21 mouse cellular contexts compared by ENCODE assay signal in the genomic region with DNA sequence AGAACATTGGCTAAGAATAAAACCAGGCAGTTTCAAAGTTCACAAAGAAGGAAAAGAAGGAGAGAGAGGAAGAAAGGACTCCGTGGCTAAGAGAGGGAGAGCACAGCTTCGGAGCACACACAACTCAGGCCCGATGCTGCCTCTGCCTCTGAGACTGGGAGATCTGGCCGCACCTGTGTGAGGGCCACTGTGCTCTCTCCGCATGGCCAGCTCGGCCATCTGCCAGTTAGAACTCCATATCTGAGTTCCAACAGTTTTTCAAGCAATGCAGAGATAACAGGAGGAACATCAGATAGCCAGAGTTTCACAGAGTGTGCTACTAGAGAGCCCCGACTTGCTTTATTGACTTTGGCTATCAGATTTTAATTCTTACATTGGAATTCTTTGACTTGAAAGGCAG. TPM values are rescaled to one million over a fixed set of nuclear protein-coding genes. Genes with fewer than 3 reads are reported as not detected.
A peak's percentile ranks its signal among the peaks of the same experiment; 100 is the strongest.
DNase-seq lines count a peak whose midpoint lies in the region; ATAC-seq and TF ChIP-seq lines count a peak whose summit lies in the region.
"Had no signal": no experiment of that assay in that cellular context is flagged by ENCODE, and none has a peak within 500 bp of the region (broad histone marks: within the 10 kb centered on the region; RNA-seq: fewer than 3 reads in every experiment).

No protein-coding gene starts in this region.

- TF ChIP-seq POLR2A in liver, adult 2 months (IDR thresholded peaks at IDR 0.05; ENCODE audit: extremely low read depth, insufficient read depth, low read length): no peak
- no peak for TF ChIP-seq POLR2A in thymus, adult 2 months (IDR thresholded peaks at IDR 0.05; ENCODE audit: control insufficient read depth, extremely low read depth, insufficient read depth, low read length, poor library complexity)

- H3K4me2 ChIP-seq in heart, embryonic 11.5 days: no peak overlapping the region
- H3K4me2 ChIP-seq in stomach, embryonic 14.5 days (replicated peaks; ENCODE audit: low read depth, low read length): no peak overlapping the region
- H3K4me2 ChIP-seq: heart, embryonic 13.5 days; hindbrain, embryonic 15.5 days; intestine, embryonic 15.5 days; limb, embryonic 13.5 days; liver, embryonic 15.5 days; midbrain, embryonic 11.5 days had no signal

- no peaks in the 10 kb centered on the region for H3K27me3 ChIP-seq in heart, embryonic 11.5 days (ENCODE audit: control insufficient read depth, insufficient read depth, low read length)
- no peaks in the 10 kb centered on the region for H3K27me3 ChIP-seq in liver, adult 2 months (ENCODE audit: control insufficient read depth, insufficient read depth, low read length)
- no peaks in the 10 kb centered on the region for H3K27me3 ChIP-seq in G1E (ENCODE audit: insufficient read depth, low read length)
- H3K27me3 ChIP-seq in stomach, embryonic 14.5 days (ENCODE audit: control insufficient read depth, insufficient read depth, low read length): no peaks in the 10 kb centered on the region
- H3K27me3 ChIP-seq in thymus, adult 2 months (ENCODE audit: control insufficient read depth, insufficient read depth, low read length): no peaks in the 10 kb centered on the region
- H3K27me3 ChIP-seq: heart, embryonic 13.5 days; hindbrain, embryonic 15.5 days; intestine, embryonic 15.5 days; limb, embryonic 13.5 days; liver, embryonic 15.5 days had no signal

- TF ChIP-seq CTCF in liver, adult 2 months (IDR thresholded peaks at IDR 0.05; ENCODE audit: low read depth, low read length): no peak
- TF ChIP-seq CTCF in G1E (IDR thresholded peaks at IDR 0.05; ENCODE audit: low read depth, low read length): no peak
- TF ChIP-seq CTCF in thymus, adult 2 months (IDR thresholded peaks at IDR 0.05; ENCODE audit: borderline replicate concordance, control insufficient read depth, extremely low read depth, insufficient read depth, low read length, poor library complexity): no peak

- H3K9me3 ChIP-seq in heart, embryonic 11.5 days (replicated peaks; ENCODE audit: control insufficient read depth, low read length): no peaks in the 10 kb centered on the region
- no peaks in the 10 kb centered on the region for H3K9me3 ChIP-seq in G1E (replicated peaks)
- H3K9me3 ChIP-seq in stomach, embryonic 14.5 days (ENCODE audit: control insufficient read depth, low read depth, low read length): no peaks in the 10 kb centered on the region
- H3K9me3 ChIP-seq: heart, embryonic 13.5 days; hindbrain, embryonic 15.5 days; intestine, embryonic 15.5 days; limb, embryonic 13.5 days; liver, embryonic 15.5 days had no signal

- 0 out of 2 replicates have a peak overlapping the region, but pooled peaks have one; percentile 28 for H3K9ac ChIP-seq in heart, embryonic 11.5 days (ENCODE audit: low read depth, low read length)
- H3K9ac ChIP-seq in liver, adult 2 months (ENCODE audit: low read depth, low read length): no peak overlapping the region
- H3K9ac ChIP-seq in stomach, embryonic 14.5 days (replicated peaks; ENCODE audit: low read depth, low read length): no peak overlapping the region
- H3K9ac ChIP-seq: heart, embryonic 13.5 days; hindbrain, embryonic 15.5 days; intestine, embryonic 15.5 days; liver, embryonic 15.5 days had no signal

- H3K27ac ChIP-seq in heart, embryonic 11.5 days (ENCODE audit: low read depth, low read length): no peak overlapping the region
- no peak overlapping the region for H3K27ac ChIP-seq in liver, adult 2 months (replicated peaks; ENCODE audit: insufficient read depth, low read depth, low read length)
- H3K27ac ChIP-seq in stomach, embryonic 14.5 days (ENCODE audit: low read length): 0 out of 2 replicates have a peak overlapping the region, but pooled peaks have one; percentile 33
- H3K27ac ChIP-seq in thymus, adult 2 months (ENCODE audit: control insufficient read depth, insufficient read depth, low read length): no peak overlapping the region
- H3K27ac ChIP-seq: gastrocnemius, adult 2 months; heart, embryonic 13.5 days; hindbrain, embryonic 15.5 days; intestine, embryonic 15.5 days; limb, embryonic 13.5 days; liver, embryonic 15.5 days had no signal

- H3K4me1 ChIP-seq in heart, embryonic 11.5 days (ENCODE audit: control insufficient read depth, insufficient read depth, low read length): 0 out of 2 replicates have a peak, but pooled peaks cover 10% of the 10 kb centered on the region
- H3K4me1 ChIP-seq in liver, adult 2 months (ENCODE audit: control insufficient read depth, insufficient read depth, low read length): peaks cover 4% of the 10 kb centered on the region; the same call in 1 of the 2 replicates
- peaks cover 9% of the 10 kb centered on the region for H3K4me1 ChIP-seq in G1E (ENCODE audit: insufficient read depth, low read depth, low read length)
- H3K4me1 ChIP-seq in stomach, embryonic 14.5 days (ENCODE audit: control insufficient read depth, insufficient read depth, low read length): no peaks in the 10 kb centered on the region
- no peaks in the 10 kb centered on the region for H3K4me1 ChIP-seq in thymus, adult 2 months (replicated peaks; ENCODE audit: control insufficient read depth, insufficient read depth, low read length)

- H3K4me3 ChIP-seq in heart, embryonic 11.5 days (ENCODE audit: low read depth, low read length): no peak overlapping the region
- no peak overlapping the region for H3K4me3 ChIP-seq in liver, adult 2 months (ENCODE audit: insufficient read depth, low read depth, low read length)
- peak overlapping the region; percentile 8; the same call in 1 of the 2 replicates for H3K4me3 ChIP-seq in G1E (ENCODE audit: low read depth, low read length)
- no peak overlapping the region for H3K4me3 ChIP-seq in stomach, embryonic 14.5 days (ENCODE audit: low read depth, low read length)
- H3K4me3 ChIP-seq in thymus, adult 2 months (ENCODE audit: control insufficient read depth, insufficient read depth, low read length): no peak overlapping the region
- H3K4me3 ChIP-seq: gastrocnemius, adult 2 months; heart, embryonic 13.5 days; hindbrain, embryonic 15.5 days; intestine, embryonic 15.5 days; limb, embryonic 13.5 days; liver, embryonic 15.5 days had no signal

- ATAC-seq in heart, embryonic 11.5 days (replicated peaks; ENCODE audit: insufficient number of reproducible peaks, low FRiP score, low TSS enrichment): no peak
- no peak for ATAC-seq in G1E (ENCODE audit: extremely low read depth, insufficient number of reproducible peaks, low FRiP score, poor library complexity, severe bottlenecking)
- no peak for ATAC-seq in stomach, embryonic 14.5 days (ENCODE audit: insufficient number of reproducible peaks, insufficient read depth, low FRiP score, low read depth)
- ATAC-seq: intestine, embryonic 15.5 days had no signal

- H3K79me2 ChIP-seq in liver, adult 2 months (ENCODE audit: control insufficient read depth, insufficient read depth, low read length): no peaks in the 10 kb centered on the region; the same call in 1 of the 2 replicates

- intact Hi-C loops in heart, postnatal 25 days (cut with DNase I): loop anchor here (10.0 kb wide), 1 partner anchor 950 kb away; a partner anchor contains a TSS

- H3K36me3 ChIP-seq in heart, embryonic 11.5 days (ENCODE audit: control insufficient read depth, insufficient read depth, low read length): no peaks in the 10 kb centered on the region; the same call in 1 of the 2 replicates
- no peaks in the 10 kb centered on the region for H3K36me3 ChIP-seq in liver, adult 2 months (ENCODE audit: control insufficient read depth, insufficient read depth, low read length)
- H3K36me3 ChIP-seq in G1E (replicated peaks): peaks cover 47% of the 10 kb centered on the region
- peaks cover 5% of the 10 kb centered on the region; the same call in 1 of the 2 replicates for H3K36me3 ChIP-seq in stomach, embryonic 14.5 days (ENCODE audit: control insufficient read depth, insufficient read depth, low read length)
- no peaks in the 10 kb centered on the region for H3K36me3 ChIP-seq in thymus, adult 2 months (ENCODE audit: control insufficient read depth, insufficient read depth, low read length)
- H3K36me3 ChIP-seq: intestine, embryonic 15.5 days; liver, embryonic 15.5 days had no signal

- WGBS in heart, embryonic 11.5 days (ENCODE audit: insufficient replicate concordance): 38% methylated on average over 7 of the region's 7 CpGs
- 31% methylated on average over 7 of the region's 7 CpGs for WGBS in liver, adult 2 months
- 64% methylated on average over 7 of the region's 7 CpGs for WGBS in stomach, embryonic 14.5 days
- WGBS in thymus, adult 2 months: 92% methylated on average over 7 of the region's 7 CpGs

- no peak for DNase-seq in heart, postnatal 25 days (ENCODE audit: low spot score)
- peak; percentile 24 for DNase-seq in liver, adult 2 months (ENCODE audit: extremely low read depth, low read depth, low spot score)
- no peak for DNase-seq in liver
- DNase-seq in G1E (ENCODE audit: low spot score): no peak
- no peak for DNase-seq in thymus, adult 2 months
- DNase-seq: adrenal gland, adult 2 months; cerebellum, adult 9-11 months; gastrocnemius, adult 2 months; heart, postnatal 36 days; retina, postnatal 1 day; thymus, postnatal 4 days had no signal

RNA-seq across cellular contexts. Expression of a gene that starts 4.8 kb away (rescaled TPM):
- polyA plus RNA-seq in heart, embryonic 11.5 days (2014; fragmentation: Nextera tagmentation; extraction: Ambion mirVana): 10.8 and 16.4 TPM in 2 replicates
- total RNA-seq in heart, postnatal 25 days (2021): 1 to 10 TPM; 3.4 to 4.3 TPM
- 1.9 and 2.2 TPM in 2 replicates for total RNA-seq in liver, adult 2 months (2014; rRNA removed)
- polyA plus RNA-seq in liver, adult 2 months (2012; rRNA removed): 1.8 and 2.3 TPM in 2 replicates
- 21.3 and 23.5 TPM in 2 replicates for total RNA-seq in G1E (2014; fragmentation: Nextera tagmentation)
- total RNA-seq in G1E (2017): 10.3 and 12.1 TPM in 2 replicates
- 2.1 and 3.7 TPM in 2 replicates for polyA plus RNA-seq in G1E (2012)
- 22.2 and 24.7 TPM in 2 replicates for polyA plus RNA-seq in stomach, embryonic 14.5 days (2014; fragmentation: Nextera tagmentation; extraction: Ambion mirVana)
- polyA plus RNA-seq in thymus, adult 2 months (2012; rRNA removed): 9.3 TPM in 2 replicates

RNA-seq across cellular contexts. Expression of a gene that starts 5.1 kb away (rescaled TPM):
- 10.8 and 12.5 TPM in 2 replicates for polyA plus RNA-seq in heart, embryonic 11.5 days (2014; fragmentation: Nextera tagmentation; extraction: Ambion mirVana)
- total RNA-seq in heart, postnatal 25 days (2021): 1 to 10 TPM; 8.0 to 9.2 TPM
- total RNA-seq in liver, adult 2 months (2014; rRNA removed): 6.3 and 7.1 TPM in 2 replicates
- 2.1 and 2.5 TPM in 2 replicates for polyA plus RNA-seq in liver, adult 2 months (2012; rRNA removed)
- total RNA-seq in G1E (2014; fragmentation: Nextera tagmentation): 28.2 and 34.5 TPM in 2 replicates
- total RNA-seq in G1E (2017): 13.1 and 15.6 TPM in 2 replicates
- polyA plus RNA-seq in G1E (2012): 35.5 and 36.1 TPM in 2 replicates
- 14.9 and 17.3 TPM in 2 replicates for polyA plus RNA-seq in stomach, embryonic 14.5 days (2014; fragmentation: Nextera tagmentation; extraction: Ambion mirVana)
- 7.3 and 8.2 TPM in 2 replicates for polyA plus RNA-seq in thymus, adult 2 months (2012; rRNA removed)

RNA-seq across cellular contexts. Expression of a gene that starts 48.8 kb away (rescaled TPM):
- polyA plus RNA-seq in heart, embryonic 11.5 days (2014; fragmentation: Nextera tagmentation; extraction: Ambion mirVana): 0.08 and 0.19 TPM in 2 replicates
- under 1 TPM; 0.11 to 0.13 TPM for total RNA-seq in heart, postnatal 25 days (2021)
- total RNA-seq in liver, adult 2 months (2014; rRNA removed): under 0.01 TPM in 1 of 2 replicates, not detected in the other
- 0.10 TPM in 1 of 2 replicates, not detected in the other for polyA plus RNA-seq in liver, adult 2 months (2012; rRNA removed)
- total RNA-seq in G1E (2014; fragmentation: Nextera tagmentation) (not detected in 2 replicates), G1E (2017) (0.11 and 0.12 TPM in 2 replicates)
- polyA plus RNA-seq in G1E (2012): 0.01 and 0.03 TPM in 2 replicates
- 7.6 and 9.2 TPM in 2 replicates for polyA plus RNA-seq in stomach, embryonic 14.5 days (2014; fragmentation: Nextera tagmentation; extraction: Ambion mirVana)
- polyA plus RNA-seq in thymus, adult 2 months (2012; rRNA removed): 0.78 and 1.2 TPM in 2 replicates
- total RNA-seq: gastrocnemius, adult 2 months; monocyte, adult 5-6 weeks had no signal
- polyA plus RNA-seq: large intestine, adult 2 months had no signal
